Mouse (Mus musculus): ENCODE results near the gene Mapk1.

- TF ChIP-seq POLR2A (IDR thresholded peaks at IDR 0.05; ENCODE audit: extremely low read depth, insufficient read depth, low read length) (no peak), CTCF (IDR thresholded peaks at IDR 0.05; ENCODE audit: extremely low read depth, insufficient read depth, low read length) (no peak)
Measured at GRCm38 (mm10) chr16:16978765-16979164, 4.4 kb upstream of the Mapk1 start.
